Mouse (Mus musculus): ENCODE measurements around the gene Wdr77.
"Not testable (repeated sequence)": the region's sequence is repeated elsewhere in the genome, so short reads cannot be mapped to it uniquely, and the experiment has no call there.

The Wdr77 gene

DNA sequence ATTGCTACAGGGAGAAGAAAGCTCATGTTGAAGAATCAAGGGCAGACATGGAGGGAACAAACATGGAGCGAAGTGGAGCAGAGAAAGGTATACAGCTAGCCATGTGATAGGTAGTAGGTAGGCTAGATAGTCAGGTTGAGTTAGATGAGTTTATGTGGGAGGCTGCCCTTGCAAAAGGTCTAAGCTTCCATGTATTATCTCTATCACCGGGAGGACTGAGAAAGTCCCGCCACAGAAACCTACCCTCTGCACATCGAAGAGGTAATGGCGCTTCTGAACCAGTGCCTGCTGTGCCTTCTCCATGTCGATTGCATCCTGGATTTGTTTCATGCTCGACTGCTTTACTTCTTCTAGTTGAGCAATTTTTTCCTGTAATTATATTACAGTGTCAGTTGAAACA lies 7.8 kb upstream of the Wdr77 start:
- no peak for DNase-seq (ENCODE audit: low spot score)

DNA sequence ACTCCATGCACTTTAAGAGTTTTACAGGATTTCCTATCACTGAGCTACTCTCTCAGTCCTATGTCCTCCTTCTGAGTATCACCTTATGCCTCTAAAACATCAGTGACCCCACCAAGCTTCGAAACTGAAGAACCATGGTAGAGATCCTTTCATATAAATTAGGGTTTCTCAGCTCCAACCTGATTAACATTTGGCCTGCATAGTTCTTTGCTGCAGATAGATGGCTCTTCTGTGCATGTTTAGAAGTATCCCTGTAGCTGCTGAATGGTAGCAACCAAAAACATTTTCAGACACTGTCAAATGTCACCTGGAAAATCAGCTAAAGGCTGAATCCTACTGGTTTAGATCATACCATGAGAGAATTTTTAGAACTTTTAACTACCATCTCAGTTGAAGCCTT lies 1.9 kb upstream of the Wdr77 start:
- no peak for DNase-seq (ENCODE audit: low spot score)

DNA sequence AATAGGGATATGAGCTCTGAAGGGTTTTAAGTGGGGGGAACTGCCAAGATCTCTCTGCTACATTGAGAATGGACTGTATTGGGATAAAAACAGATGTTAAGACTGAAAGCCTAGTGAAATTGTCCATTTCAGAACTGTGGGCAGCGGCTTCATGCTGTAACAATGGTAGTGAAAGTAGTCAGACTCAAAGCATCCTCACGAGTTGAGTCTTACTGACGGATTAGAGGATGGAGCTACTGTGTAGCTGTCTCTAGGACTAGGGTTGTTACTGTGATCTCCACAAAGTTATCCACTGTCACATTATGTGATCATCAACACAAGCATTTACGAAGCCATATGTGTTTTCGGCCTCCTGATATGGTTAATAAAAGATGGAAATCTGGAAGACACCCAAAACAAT lies 965 bp upstream of the Wdr77 start:
- DNase-seq (ENCODE audit: low spot score), result no peak

DNA sequence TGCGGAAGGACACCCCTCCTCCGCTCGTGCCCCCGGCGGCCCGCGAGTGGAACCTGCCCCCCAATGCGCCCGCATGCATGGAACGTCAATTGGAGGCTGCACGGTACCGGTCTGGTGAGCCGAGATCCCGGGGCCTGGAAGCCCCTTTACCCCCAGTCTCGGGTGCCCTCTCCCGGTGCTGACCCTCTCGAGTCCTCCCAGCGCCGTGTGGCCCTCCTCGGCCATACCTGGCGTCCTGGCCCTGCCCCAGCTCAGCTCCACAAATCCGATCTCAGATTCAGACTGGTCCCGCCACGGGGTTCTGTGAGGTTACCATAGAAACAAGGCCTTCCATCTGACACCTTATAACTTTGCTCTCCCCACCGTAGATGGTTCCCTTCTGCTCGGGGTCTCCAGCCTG lies 416 bp downstream of the Wdr77 start:
- DNase-seq (ENCODE audit: low spot score), result no peak

DNA sequence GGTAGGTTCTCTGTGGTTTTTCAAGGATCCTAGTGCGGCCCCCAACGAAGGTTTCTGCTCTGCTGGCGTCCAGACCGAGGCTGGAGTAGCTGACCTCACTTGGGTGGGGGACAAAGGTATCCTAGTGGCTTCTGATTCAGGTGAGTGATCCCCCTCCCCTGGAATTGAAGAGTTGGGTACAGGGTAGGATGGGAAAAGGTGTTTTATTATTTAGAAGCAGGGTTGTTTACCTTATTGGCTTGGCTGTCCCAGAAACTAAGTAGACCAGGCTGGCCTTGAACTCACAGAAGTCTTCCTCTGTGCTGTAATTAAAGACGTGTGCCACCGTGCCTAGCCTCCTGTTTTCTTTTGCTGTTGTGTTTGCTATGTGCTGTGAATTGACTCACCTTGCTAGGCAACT lies 830 bp downstream of the Wdr77 start, which contains the start of gene Atp5f1:
Gene Atp5f1 (minus strand): TSS at position 101 of the 400 bp plus-strand sequence.
- DNase-seq (ENCODE audit: low spot score), result no peak

DNA sequence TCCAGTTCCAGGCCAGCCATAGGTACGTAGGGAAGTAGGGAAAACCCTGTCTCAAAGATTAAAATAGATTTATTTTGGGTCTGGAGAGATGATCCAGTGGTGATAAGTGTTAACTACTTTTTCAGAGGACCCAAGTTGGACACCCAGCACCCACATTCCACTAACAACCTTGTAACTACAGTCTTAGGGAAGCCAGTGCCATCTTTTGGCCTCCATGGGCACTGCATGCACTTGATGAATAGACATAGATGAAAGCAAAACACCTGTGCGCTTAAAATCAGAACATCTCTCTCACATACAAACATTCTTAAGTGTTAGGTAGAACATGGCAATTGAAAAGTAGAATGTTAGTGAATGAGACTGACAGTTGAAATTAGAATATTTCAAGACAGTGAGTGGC lies 1.5 kb downstream of the Wdr77 start:
- no peak for DNase-seq (ENCODE audit: low spot score)

- DNase-seq (ENCODE audit: low spot score), result no peak
Observed at GRCm38 (mm10) chr3:105971831-105972446, 12.8 kb downstream of the Wdr77 start.

DNA sequence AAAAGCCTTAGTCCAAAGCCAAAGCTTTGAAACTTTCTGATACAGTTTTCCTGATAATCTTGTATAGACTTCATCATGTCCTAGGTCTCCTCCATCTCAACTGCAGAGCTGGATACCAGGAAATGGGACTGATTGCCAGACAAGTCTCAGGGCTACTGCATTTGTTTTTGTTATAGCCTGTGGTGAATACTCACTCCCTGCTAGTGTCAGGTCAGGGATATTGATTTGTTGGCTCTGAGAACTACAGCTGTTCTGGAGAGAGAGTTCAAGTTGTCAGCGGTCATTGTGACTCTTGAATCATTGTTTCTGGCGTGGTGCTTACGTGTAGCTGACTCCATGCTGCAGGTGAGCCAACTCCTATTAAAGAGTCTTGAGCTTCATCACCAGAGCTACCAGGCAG lies 14.2 kb downstream of the Wdr77 start, which contains the start of gene Ovgp1:
Gene Ovgp1 (plus strand): TSS at position 301 of the 400 bp plus-strand sequence.
- no peak for DNase-seq (ENCODE audit: low spot score)

- no peak for DNase-seq (ENCODE audit: low spot score)
Observed at GRCm38 (mm10) chr3:105974174-105974573, 15.0 kb downstream of the Wdr77 start.

- DNase-seq (ENCODE audit: low spot score), result not testable (repeated sequence)
Observed at GRCm38 (mm10) chr3:105989611-105990010, 30.4 kb downstream of the Wdr77 start.

DNA sequence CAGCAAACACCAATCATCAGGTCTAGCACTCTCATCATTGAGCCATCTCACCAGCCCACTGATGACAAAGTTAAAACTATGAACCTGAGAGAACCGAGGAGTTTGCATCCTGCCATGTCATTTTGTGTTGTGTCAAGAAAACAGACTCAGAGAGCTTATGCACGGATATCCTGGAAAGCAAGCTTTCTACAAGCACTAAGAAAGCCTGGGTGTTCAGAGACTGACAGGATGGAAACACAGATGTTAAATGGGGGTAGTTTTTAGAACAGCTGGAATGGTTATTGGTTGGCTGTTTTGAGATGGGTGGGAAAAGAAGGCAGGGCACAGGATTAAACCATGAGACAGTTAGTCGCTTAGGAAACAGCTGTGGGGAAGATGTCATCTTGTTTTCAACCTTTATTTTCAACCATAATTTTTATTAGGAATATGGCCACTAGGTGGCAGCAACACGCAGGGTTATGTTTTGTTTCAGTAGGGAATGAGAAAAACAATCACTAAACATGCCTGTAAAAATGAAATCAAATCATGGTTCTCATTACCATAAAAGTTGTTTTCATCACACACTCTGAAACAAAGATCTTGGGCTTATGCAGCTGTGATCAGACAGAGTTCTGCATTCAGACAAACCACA lies 32.6 kb downstream of the Wdr77 start:
- no peak for DNase-seq (ENCODE audit: low spot score)

GRCm38 (mm10) chr3:105994730-105995129 lies 35.6 kb downstream of the Wdr77 start:
- DNase-seq (ENCODE audit: low spot score), result no peak

DNA sequence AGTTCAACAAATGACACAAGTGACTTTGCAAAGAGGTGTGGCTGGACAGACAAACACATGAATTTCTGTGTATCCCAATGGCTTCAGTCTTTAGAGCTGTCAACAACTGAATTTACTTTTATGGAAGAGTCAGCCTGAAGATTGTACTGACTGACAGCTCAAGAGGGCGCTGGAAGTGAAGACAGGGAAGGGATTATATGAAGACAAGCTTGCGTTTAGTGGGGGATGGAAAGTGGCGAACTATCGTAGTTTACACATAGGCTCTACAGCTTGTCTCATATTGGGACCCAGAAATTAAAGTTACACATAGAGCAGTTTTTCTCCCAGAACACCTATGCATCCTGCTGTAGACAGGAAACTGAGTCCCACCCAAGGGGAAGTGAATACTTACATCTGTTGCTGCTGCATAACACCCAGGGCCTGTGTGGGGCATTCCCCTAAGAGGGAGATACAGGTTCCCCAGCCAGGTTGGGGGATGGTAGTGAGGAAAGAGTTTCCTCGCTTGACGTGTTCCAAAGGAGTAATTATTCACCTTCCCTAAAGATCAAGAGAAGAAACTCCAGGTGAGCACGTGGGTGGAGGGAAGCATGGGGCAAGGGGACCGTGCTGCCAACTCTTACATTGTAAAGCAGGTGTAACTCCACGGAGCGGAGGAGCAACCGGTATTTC lies 41.7 kb downstream of the Wdr77 start:
- DNase-seq (ENCODE audit: low spot score), result no peak

DNA sequence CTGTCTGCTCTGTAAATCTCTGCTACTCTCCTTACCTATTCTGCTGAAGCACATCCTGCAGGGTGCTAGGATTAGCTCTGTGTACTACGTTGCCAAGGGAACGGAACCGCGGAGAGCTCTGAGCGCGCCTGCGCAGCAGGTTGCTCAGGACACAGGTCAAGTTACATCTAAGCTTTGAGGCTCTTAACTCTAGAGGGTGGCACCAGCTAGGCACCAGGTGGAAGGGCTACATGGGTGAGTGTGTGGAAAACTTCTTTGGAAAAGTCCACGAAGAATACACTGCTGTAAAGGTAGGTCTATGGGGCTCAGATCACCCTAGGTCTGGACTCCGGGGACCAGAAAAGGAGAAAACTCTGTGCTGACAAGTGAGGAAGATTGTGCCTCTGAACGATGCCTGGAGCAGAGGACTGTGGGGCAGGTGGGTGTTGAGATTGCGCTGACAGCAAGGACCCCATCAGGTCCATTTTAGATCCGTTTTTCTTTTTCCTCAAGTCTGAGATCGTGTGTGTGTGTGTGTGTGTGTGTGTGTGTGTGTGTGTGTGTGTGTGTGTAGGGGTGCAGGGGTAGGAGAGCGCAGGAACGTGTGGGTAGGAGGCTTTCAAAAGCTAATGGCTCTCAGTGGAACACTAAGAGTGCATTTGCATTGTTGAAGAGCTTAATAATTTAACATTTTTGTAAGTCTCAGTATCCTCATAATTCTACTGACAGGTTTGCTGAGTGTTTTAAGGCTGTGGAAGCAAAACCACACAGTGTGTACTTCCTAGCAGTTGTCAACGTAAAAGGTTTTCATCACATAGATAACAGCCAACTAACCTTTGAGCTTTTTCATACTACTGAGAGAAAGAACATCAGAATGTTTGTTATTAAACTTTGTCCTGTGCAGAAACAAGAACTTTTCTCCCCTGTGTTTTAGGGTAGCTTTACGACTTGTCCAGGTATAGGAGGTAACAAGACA lies 42.5 kb downstream of the Wdr77 start:
- no peak for DNase-seq (ENCODE audit: low spot score)

GRCm38 (mm10) chr3:106003360-106003759 lies 44.2 kb downstream of the Wdr77 start:
- DNase-seq (ENCODE audit: low spot score), result not testable (repeated sequence)

- DNase-seq (ENCODE audit: low spot score), result no peak
Observed at GRCm38 (mm10) chr3:106014546-106014945, 55.4 kb downstream of the Wdr77 start, which contains the start of gene Pifo. TSS of gene Pifo (minus strand) at chr3:106014646.
